Mouse (Mus musculus) cortical plate, adult 2 months (tissue): ENCODE measurements around the gene Sgsh. TPM values are rescaled to one million over a fixed set of nuclear protein-coding genes. Genes with fewer than 3 reads are reported as not detected.

ENCODE experiments used
- H3K27ac ChIP-seq: fragments of 200-500 bp; 2 replicates; pipeline ENCODE4 v1.5.1; 2012; ENCODE audit warnings: low read length, control low read depth, inconsistent platforms; ENCODE audit not compliant: insufficient read depth
- H3K4me1 ChIP-seq: fragments of 200-500 bp; 2 replicates; pipeline ENCODE4 v1.6.1; 2011; ENCODE audit warnings: low read length; ENCODE audit not compliant: control insufficient read depth, insufficient read depth
- H3K4me3 ChIP-seq: fragments of 200-500 bp; 2 replicates; pipeline ENCODE4 v1.5.1; 2011; ENCODE audit warnings: mild to moderate bottlenecking, low read length, control low read depth; ENCODE audit not compliant: insufficient read depth
- CTCF ChIP-seq: fragments of 200-500 bp; IDR thresholded peaks from 2 replicates; pipeline ENCODE4 v1.5.1; 2011; ENCODE audit warnings: mild to moderate bottlenecking, control low read depth, low read length; ENCODE audit not compliant: insufficient read depth; ENCODE audit errors: extremely low read depth
- POLR2A ChIP-seq: fragments of 200-500 bp; IDR thresholded peaks from 2 replicates; pipeline ENCODE4 v1.6.1; 2011; ENCODE audit warnings: mild to moderate bottlenecking, low read length, control low read depth; ENCODE audit not compliant: insufficient read depth; ENCODE audit errors: extremely low read depth
- polyA plus RNA-seq: library from polyadenylated mRNA; depleted of rRNA; stranded (reverse); fragments of >200 nt; gene quantifications from 2 replicates; pipeline ENCODE4 v1.2.3, GENCODE M21; 2012

Sgsh gene
- polyA plus RNA-seq, 1 experiment, result 6.3 TPM

- no peaks in the 10 kb centered on the region for H3K4me1 ChIP-seq
- no peak overlapping the region for H3K27ac ChIP-seq
- no peak for TF ChIP-seq CTCF
- no peak for TF ChIP-seq POLR2A
- no peak overlapping the region for H3K4me3 ChIP-seq
These were observed 11.2 kb downstream of the Sgsh start for GRCm38 (mm10) chr11:119344178-119344577.

GRCm38 (mm10) chr11:119339637-119340036, 15.7 kb downstream of the Sgsh start:
- Histone ChIP-seq H3K4me3 (no peak overlapping the region), H3K4me1 (no peaks in the 10 kb centered on the region), H3K27ac (no peak overlapping the region)
- no peak for TF ChIP-seq POLR2A
- peak; percentile 90 for TF ChIP-seq CTCF

- Histone ChIP-seq H3K27ac (no peak overlapping the region), H3K4me1 (no peaks in the 10 kb centered on the region), H3K4me3 (no peak overlapping the region)
- TF ChIP-seq POLR2A (no peak), CTCF (no peak)
These were observed 16.2 kb downstream of the Sgsh start for GRCm38 (mm10) chr11:119339179-119339578.

- H3K4me1 ChIP-seq, result no peaks in the 10 kb centered on the region
- H3K4me3 ChIP-seq, result no peak overlapping the region
- no peak for TF ChIP-seq POLR2A
- TF ChIP-seq CTCF, result no peak
- H3K27ac ChIP-seq, result no peak overlapping the region
These were observed 16.9 kb downstream of the Sgsh start for GRCm38 (mm10) chr11:119338271-119339059.

- Histone ChIP-seq H3K4me1 (no peaks in the 10 kb centered on the region), H3K4me3 (no peak overlapping the region), H3K27ac (no peak overlapping the region)
- no peak for TF ChIP-seq CTCF
- no peak for TF ChIP-seq POLR2A
These were observed 23.4 kb downstream of the Sgsh start for GRCm38 (mm10) chr11:119331970-119332369.

GRCm38 (mm10) chr11:119330592-119330991, 24.7 kb downstream of the Sgsh start:
- TF ChIP-seq CTCF (no peak), POLR2A (no peak)
- Histone ChIP-seq H3K27ac (no peak overlapping the region), H3K4me1 (no peaks in the 10 kb centered on the region), H3K4me3 (no peak overlapping the region)

- no peak overlapping the region for H3K4me3 ChIP-seq
- TF ChIP-seq POLR2A, result no peak
- no peak for TF ChIP-seq CTCF
- H3K4me1 ChIP-seq, result no peaks in the 10 kb centered on the region
- H3K27ac ChIP-seq, result no peak overlapping the region
These were observed 30.3 kb downstream of the Sgsh start for GRCm38 (mm10) chr11:119325068-119325467.

- TF ChIP-seq POLR2A (no peak), CTCF (no peak)
- no peaks in the 10 kb centered on the region for H3K4me1 ChIP-seq
- H3K27ac ChIP-seq, result no peak overlapping the region
- no peak overlapping the region for H3K4me3 ChIP-seq
These were observed 32.8 kb downstream of the Sgsh start for GRCm38 (mm10) chr11:119322521-119322920.

GRCm38 (mm10) chr11:119316720-119317119, 38.6 kb downstream of the Sgsh start:
- Histone ChIP-seq H3K4me1 (no peaks in the 10 kb centered on the region), H3K4me3 (no peak overlapping the region), H3K27ac (no peak overlapping the region)
- TF ChIP-seq CTCF (no peak), POLR2A (no peak)

GRCm38 (mm10) chr11:119314252-119314936, 40.9 kb downstream of the Sgsh start:
- no peak for TF ChIP-seq POLR2A
- TF ChIP-seq CTCF, result no peak
- no peak overlapping the region for H3K4me3 ChIP-seq
- H3K4me1 ChIP-seq, result no peaks in the 10 kb centered on the region
- no peak overlapping the region for H3K27ac ChIP-seq
